Mouse (Mus musculus): ENCODE measurements around the gene Apaf1. TPM values are rescaled to one million over a fixed set of nuclear protein-coding genes. Genes with fewer than 3 reads are reported as not detected.

Gene Apaf1
- total RNA-seq, 1 experiment: 25.7 TPM

- Histone ChIP-seq H3K9me3 (ENCODE audit: control insufficient read depth, insufficient read depth, low read depth, low read length) (no peaks in the 10 kb centered on the region), H3K36me3 (ENCODE audit: control insufficient read depth, insufficient read depth, low read length, poor library complexity, severe bottlenecking) (no peaks in the 10 kb centered on the region), H3K4me3 (ENCODE audit: insufficient read depth in 1 of 2, low read depth in 1 of 2, low read length in 2 of 2, poor library complexity in 1 of 2, severe bottlenecking in 1 of 2) (no peak overlapping the region), H3K4me1 (ENCODE audit: control insufficient read depth in 2 of 2, insufficient read depth in 2 of 2, low read length in 2 of 2, poor library complexity in 1 of 2) (no peaks in the 10 kb centered on the region), H3K27ac (ENCODE audit: insufficient read depth, low read depth, low read length, poor library complexity, severe bottlenecking) (no peak overlapping the region), H3K9ac (ENCODE audit: insufficient read depth, low read depth, low read length, poor library complexity, severe bottlenecking) (no peak overlapping the region)
- no peak for DNase-seq (ENCODE audit: low read depth, low spot score)
- TF ChIP-seq MAFK (IDR thresholded peaks at IDR 0.05; ENCODE audit: insufficient read depth, low read depth, low read length) (no peak), ZC3H11A (IDR thresholded peaks at IDR 0.05; ENCODE audit: borderline replicate concordance, low read depth, low read length) (no peak), CHD2 (IDR thresholded peaks at IDR 0.05; ENCODE audit: low read depth, low read length) (no peak), HCFC1 (IDR thresholded peaks at IDR 0.05; ENCODE audit: borderline replicate concordance, insufficient read depth, low read length) (no peak), ZNF384 (IDR thresholded peaks at IDR 0.05; ENCODE audit: low read depth, low read length) (no peak)
- in situ Hi-C loops (cut with MboI; ENCODE audit: low sequenced_read_pairs in 2 of 2, unreplicated experiment in 2 of 2): no loop called here
These were observed 11.9 kb upstream of the Apaf1 start for GRCm38 (mm10) chr10:91094251-91095104.

- Histone ChIP-seq H3K9ac (ENCODE audit: insufficient read depth, low read depth, low read length, poor library complexity, severe bottlenecking) (no peak overlapping the region), H3K4me3 (ENCODE audit: insufficient read depth in 1 of 2, low read depth in 1 of 2, low read length in 2 of 2, poor library complexity in 1 of 2, severe bottlenecking in 1 of 2) (no peak overlapping the region), H3K9me3 (ENCODE audit: control insufficient read depth, insufficient read depth, low read depth, low read length) (no peaks in the 10 kb centered on the region), H3K27ac (ENCODE audit: insufficient read depth, low read depth, low read length, poor library complexity, severe bottlenecking) (no peak overlapping the region), H3K36me3 (ENCODE audit: control insufficient read depth, insufficient read depth, low read length, poor library complexity, severe bottlenecking) (no peaks in the 10 kb centered on the region), H3K4me1 (ENCODE audit: control insufficient read depth in 2 of 2, insufficient read depth in 2 of 2, low read length in 2 of 2, poor library complexity in 1 of 2) (no peaks in the 10 kb centered on the region)
- in situ Hi-C loops (cut with MboI; ENCODE audit: low sequenced_read_pairs in 2 of 2, unreplicated experiment in 2 of 2): no loop called here
- DNase-seq (ENCODE audit: low read depth, low spot score): no peak
- no peak for TF ChIP-seq MAFK (IDR thresholded peaks at IDR 0.05; ENCODE audit: insufficient read depth, low read depth, low read length)
These were observed 10.2 kb upstream of the Apaf1 start for GRCm38 (mm10) chr10:91092812-91093211.

- peak overlapping the region; percentile 71 for H3K9ac ChIP-seq (ENCODE audit: insufficient read depth, low read depth, low read length, poor library complexity, severe bottlenecking)
- in situ Hi-C loops (cut with MboI; ENCODE audit: low sequenced_read_pairs in 2 of 2, unreplicated experiment in 2 of 2): no loop called here
- TF ChIP-seq CHD2 (IDR thresholded peaks at IDR 0.05; ENCODE audit: low read depth, low read length) (no peak), MAFK (IDR thresholded peaks at IDR 0.05; ENCODE audit: insufficient read depth, low read depth, low read length) (no peak), HCFC1 (IDR thresholded peaks at IDR 0.05; ENCODE audit: borderline replicate concordance, insufficient read depth, low read length) (no peak), ZC3H11A (IDR thresholded peaks at IDR 0.05; ENCODE audit: borderline replicate concordance, low read depth, low read length) (no peak), ZNF384 (IDR thresholded peaks at IDR 0.05; ENCODE audit: low read depth, low read length) (no peak)
- no peak overlapping the region for H3K27ac ChIP-seq (ENCODE audit: insufficient read depth, low read depth, low read length, poor library complexity, severe bottlenecking)
- no peaks in the 10 kb centered on the region for H3K9me3 ChIP-seq (ENCODE audit: control insufficient read depth, insufficient read depth, low read depth, low read length)
- peaks cover 2% of the 10 kb centered on the region; the same call in 1 of the 2 replicates for H3K36me3 ChIP-seq (ENCODE audit: control insufficient read depth, insufficient read depth, low read length, poor library complexity, severe bottlenecking)
- no peaks in the 10 kb centered on the region for H3K4me1 ChIP-seq (ENCODE audit: control insufficient read depth in 2 of 2, insufficient read depth in 2 of 2, low read length in 2 of 2, poor library complexity in 1 of 2)
- H3K4me3 ChIP-seq (ENCODE audit: insufficient read depth in 1 of 2, low read depth in 1 of 2, low read length in 2 of 2, poor library complexity in 1 of 2, severe bottlenecking in 1 of 2): peak overlapping the region; percentile 71 to 92
- no peak for DNase-seq (ENCODE audit: low read depth, low spot score)
These were observed 890 bp upstream of the Apaf1 start for GRCm38 (mm10) chr10:91083393-91083927.

GRCm38 (mm10) chr10:91081959-91082507 is 537 bp downstream of the Apaf1 start:
- DNase-seq (ENCODE audit: low read depth, low spot score): no peak
- Histone ChIP-seq H3K4me1 (ENCODE audit: control insufficient read depth in 2 of 2, insufficient read depth in 2 of 2, low read length in 2 of 2, poor library complexity in 1 of 2) (no peaks in the 10 kb centered on the region), H3K36me3 (ENCODE audit: control insufficient read depth, insufficient read depth, low read length, poor library complexity, severe bottlenecking) (peaks cover 6% of the 10 kb centered on the region; the same call in 1 of the 2 replicates), H3K4me3 (ENCODE audit: insufficient read depth in 1 of 2, low read depth in 1 of 2, low read length in 2 of 2, poor library complexity in 1 of 2, severe bottlenecking in 1 of 2) (peak overlapping the region; percentile 87 to 91), H3K9ac (ENCODE audit: insufficient read depth, low read depth, low read length, poor library complexity, severe bottlenecking) (peak overlapping the region; percentile 73), H3K27ac (ENCODE audit: insufficient read depth, low read depth, low read length, poor library complexity, severe bottlenecking) (peak overlapping the region; percentile 74), H3K9me3 (ENCODE audit: control insufficient read depth, insufficient read depth, low read depth, low read length) (no peaks in the 10 kb centered on the region)
- in situ Hi-C loops (cut with MboI; ENCODE audit: low sequenced_read_pairs in 2 of 2, unreplicated experiment in 2 of 2): no loop called here
- TF ChIP-seq ZNF384 (IDR thresholded peaks at IDR 0.05; ENCODE audit: low read depth, low read length): no peak
- no peak for TF ChIP-seq MAFK (IDR thresholded peaks at IDR 0.05; ENCODE audit: insufficient read depth, low read depth, low read length)
